Mouse (Mus musculus) embryonic fibroblast, embryonic 13.5 days (primary cell): ENCODE measurements at regions not wholly inside any gene's neighbourhood (a gene's known extent, or its start where the extent isn't known, plus 50 kb on each side); places are given as distances from the start of the nearest gene placed in this dataset.

Source experiments
- H3K27ac ChIP-seq: 2 replicates; pipeline ENCODE4 v1.5.1; 2012; ENCODE audit warnings: low read length, control low read depth, inconsistent platforms; ENCODE audit not compliant: insufficient read depth
- H3K4me1 ChIP-seq: 2 replicates; pipeline ENCODE4 v1.6.1; 2011; ENCODE audit warnings: low read length; ENCODE audit not compliant: control insufficient read depth, insufficient read depth
- H3K4me3 ChIP-seq: 2 replicates; pipeline ENCODE4 v1.5.1; 2011; ENCODE audit warnings: mild to moderate bottlenecking, control low read depth, low read length; ENCODE audit not compliant: insufficient read depth
- CTCF ChIP-seq: IDR thresholded peaks from 2 replicates; pipeline ENCODE4 v1.5.1; 2011; ENCODE audit warnings: mild to moderate bottlenecking, control low read depth, low read length, moderate library complexity, borderline replicate concordance; ENCODE audit not compliant: insufficient read depth
- POLR2A ChIP-seq: IDR thresholded peaks from 2 replicates; pipeline ENCODE4 v1.6.1; 2011; ENCODE audit warnings: low read depth, mild to moderate bottlenecking, control low read depth, low read length, moderate library complexity

DNA sequence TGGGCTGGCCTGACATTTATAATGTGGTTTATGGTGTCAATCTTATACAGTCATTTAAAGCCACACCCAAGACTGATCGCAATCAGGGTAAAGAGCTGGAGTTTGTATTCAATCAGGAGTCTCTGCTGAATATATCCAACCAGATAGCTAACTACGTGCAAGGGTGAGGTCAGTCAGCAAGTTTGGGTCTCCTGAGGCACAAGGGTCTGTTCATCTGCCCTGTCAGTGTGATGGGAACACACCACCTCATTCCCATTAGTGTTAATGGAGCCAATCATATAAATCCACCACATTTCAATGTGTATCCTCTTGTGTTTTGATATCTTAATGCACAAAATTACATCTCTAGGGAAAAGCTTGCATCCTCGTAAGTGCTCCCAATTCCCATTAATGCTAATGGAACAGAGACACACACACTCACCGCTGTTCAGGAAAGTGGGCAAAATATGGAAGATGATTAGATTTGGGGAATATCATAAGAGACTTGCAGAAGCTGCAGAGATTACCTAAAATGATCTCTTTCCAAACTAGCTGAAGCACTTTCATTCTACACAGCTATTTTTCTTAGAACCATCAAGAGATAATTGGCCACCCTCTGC is 447.7 kb downstream of the Btbd3 start:
- Histone ChIP-seq H3K4me3 (no peak overlapping the region), H3K4me1 (no peaks in the 10 kb centered on the region), H3K27ac (no peak overlapping the region)
- TF ChIP-seq CTCF (no peak), POLR2A (no peak)

DNA sequence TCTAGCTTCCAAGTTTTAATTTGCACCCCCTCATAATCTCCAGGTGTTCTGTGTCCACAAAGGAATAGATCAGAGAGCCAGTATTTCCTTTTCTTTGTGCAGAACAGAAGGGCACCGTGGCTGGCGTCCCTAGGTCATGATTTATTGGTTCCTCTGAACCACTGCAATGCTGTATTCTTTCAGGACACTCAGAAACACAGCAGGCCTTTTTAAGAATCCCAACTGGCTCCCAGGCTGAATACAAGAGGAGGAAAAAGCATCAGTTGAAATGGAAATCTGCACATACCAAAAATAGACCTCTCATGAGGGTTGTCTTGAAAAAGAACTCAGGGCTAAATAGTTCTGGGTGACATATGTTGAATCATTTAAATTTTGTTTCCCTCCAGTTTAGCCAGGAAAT is 452.4 kb downstream of the Btbd3 start:
- Histone ChIP-seq H3K4me1 (no peaks in the 10 kb centered on the region), H3K27ac (peak overlapping the region; percentile 57; the same call in 1 of the 2 replicates), H3K4me3 (no peak overlapping the region)
- TF ChIP-seq POLR2A (no peak), CTCF (no peak)

- TF ChIP-seq POLR2A (no peak), CTCF (no peak)
- H3K4me3 ChIP-seq = no peak overlapping the region
- no peak overlapping the region for H3K27ac ChIP-seq
- H3K4me1 ChIP-seq = no peaks in the 10 kb centered on the region
Observed at GRCm38 (mm10) chr2:138733846-138734245, 477.5 kb downstream of the Btbd3 start.

- TF ChIP-seq POLR2A (no peak), CTCF (no peak)
- no peak overlapping the region for H3K4me3 ChIP-seq
- H3K4me1 ChIP-seq = no peaks in the 10 kb centered on the region
- H3K27ac ChIP-seq = no peak overlapping the region
Observed at GRCm38 (mm10) chr2:138744806-138745205, 488.4 kb downstream of the Btbd3 start.

DNA sequence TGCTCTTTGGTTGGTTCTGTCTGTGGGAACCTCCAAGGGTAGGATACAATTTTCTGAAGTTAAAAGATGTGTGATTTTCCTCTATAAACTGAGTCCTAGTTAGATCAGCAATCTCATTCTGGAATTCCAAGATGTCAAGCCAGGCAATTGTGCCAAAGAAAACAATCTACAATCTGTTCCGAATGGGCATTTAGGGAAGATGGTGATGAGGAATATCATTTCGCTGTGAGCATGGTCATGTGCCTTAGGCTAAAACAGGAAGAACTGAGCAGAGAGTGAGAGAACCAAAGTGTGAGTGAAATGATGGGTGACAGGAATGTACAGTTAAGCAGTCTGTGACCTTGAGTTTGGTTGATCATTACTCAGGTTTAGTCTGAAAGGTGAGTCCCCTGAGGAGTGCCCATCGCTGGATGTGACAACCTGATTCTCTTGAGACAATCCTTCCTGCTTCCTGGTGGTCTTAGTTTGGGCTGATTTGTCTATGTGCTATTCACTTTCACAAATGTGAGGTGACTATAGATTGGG is 504.1 kb downstream of the Btbd3 start:
- TF ChIP-seq CTCF = no peak
- TF ChIP-seq POLR2A = no peak
- H3K27ac ChIP-seq = no peak overlapping the region
- H3K4me1 ChIP-seq = no peaks in the 10 kb centered on the region
- no peak overlapping the region for H3K4me3 ChIP-seq

- H3K27ac ChIP-seq = no peak overlapping the region
- no peak for TF ChIP-seq CTCF
- TF ChIP-seq POLR2A = no peak
- H3K4me3 ChIP-seq = no peak overlapping the region
- no peaks in the 10 kb centered on the region for H3K4me1 ChIP-seq
Observed at GRCm38 (mm10) chr2:138761400-138761799, 505.0 kb downstream of the Btbd3 start.

DNA sequence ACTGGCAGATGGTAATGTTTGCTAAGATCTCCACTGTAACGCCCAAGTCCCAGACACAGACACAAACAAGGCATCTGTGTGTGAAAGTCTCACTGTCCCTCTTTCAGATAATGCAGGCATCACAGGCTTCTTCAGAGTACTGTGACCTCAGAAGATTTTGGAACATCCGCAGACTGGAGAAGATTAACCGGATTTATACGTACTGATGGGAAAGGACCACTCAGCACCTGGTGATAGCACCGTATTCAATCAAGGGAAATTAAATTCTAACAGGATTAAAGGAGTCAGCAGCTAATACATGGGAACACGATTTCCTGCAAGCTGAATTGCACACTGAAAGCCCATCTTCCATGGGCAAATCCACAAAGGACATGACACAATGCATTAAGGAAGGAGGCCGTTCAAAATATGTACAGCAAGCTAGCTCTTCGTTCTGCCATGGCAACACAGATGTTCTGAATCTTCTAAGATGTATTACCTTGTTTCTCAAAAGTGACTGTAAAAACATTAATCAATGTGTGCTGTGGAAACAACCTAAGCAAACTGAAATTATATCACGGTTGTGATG is 510.0 kb downstream of the Btbd3 start:
- TF ChIP-seq POLR2A = no peak
- no peak for TF ChIP-seq CTCF
- Histone ChIP-seq H3K27ac (no peak overlapping the region), H3K4me1 (no peaks in the 10 kb centered on the region), H3K4me3 (no peak overlapping the region)

DNA sequence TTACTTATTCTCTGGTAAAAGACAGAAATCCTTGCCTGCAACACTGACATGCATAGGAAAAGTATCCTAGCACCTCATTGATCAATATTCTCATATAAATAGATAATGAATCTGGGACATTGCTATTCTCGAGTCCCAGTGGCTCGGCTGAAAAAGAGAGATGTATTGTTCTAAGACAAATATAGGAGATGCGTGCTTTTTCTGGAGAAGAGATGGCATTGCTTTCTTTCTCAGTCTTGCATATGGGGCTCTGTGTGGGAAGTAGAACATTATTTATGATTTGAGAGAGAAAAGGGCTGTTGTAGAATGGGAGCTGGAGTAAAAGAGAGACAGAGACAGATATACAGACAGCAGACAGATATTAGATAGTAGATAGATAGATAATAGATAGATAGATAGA is 527.4 kb downstream of the Btbd3 start:
- H3K4me1 ChIP-seq = no peaks in the 10 kb centered on the region
- TF ChIP-seq CTCF (no peak), POLR2A (no peak)
- H3K4me3 ChIP-seq = no peak overlapping the region
- no peak overlapping the region for H3K27ac ChIP-seq

DNA sequence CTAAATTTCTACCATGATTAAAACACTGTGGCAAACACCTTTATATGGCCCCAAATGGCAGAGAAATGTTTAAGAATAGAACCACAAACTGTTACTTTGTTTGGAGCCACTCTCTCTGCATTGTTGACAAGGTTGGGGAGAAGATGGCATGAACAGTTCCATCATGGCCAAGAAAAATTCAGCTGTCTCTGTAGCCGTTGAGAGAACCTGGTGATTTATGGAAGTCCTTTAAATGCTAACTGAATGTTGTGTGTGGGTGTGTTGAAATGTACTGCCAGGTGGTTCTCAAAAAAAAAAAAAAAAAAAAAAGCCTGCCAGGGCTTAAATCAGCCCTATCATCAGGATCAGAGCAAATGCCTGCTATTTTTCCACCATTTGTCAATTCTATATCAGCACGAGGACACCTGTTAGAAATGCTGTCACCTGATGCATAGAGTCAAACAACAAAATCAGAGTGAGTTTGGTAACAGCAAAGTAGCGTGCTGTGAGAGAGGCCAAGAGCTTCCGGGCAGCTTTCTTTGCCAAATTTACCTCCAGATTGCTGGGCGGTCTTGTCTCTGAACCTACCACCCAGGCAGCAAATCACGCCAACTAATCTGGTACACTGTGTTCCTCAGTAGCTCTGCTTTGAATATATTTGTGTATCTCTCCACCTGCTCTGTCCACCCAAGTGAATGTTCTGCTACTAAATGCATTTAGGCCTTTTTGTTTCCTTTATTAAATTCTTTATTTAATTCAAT is 536.5 kb downstream of the Btbd3 start:
- TF ChIP-seq CTCF = no peak
- no peak for TF ChIP-seq POLR2A
- Histone ChIP-seq H3K27ac (no peak overlapping the region), H3K4me3 (no peak overlapping the region), H3K4me1 (no peaks in the 10 kb centered on the region)

- TF ChIP-seq CTCF (no peak), POLR2A (no peak)
- Histone ChIP-seq H3K27ac (no peak overlapping the region), H3K4me3 (no peak overlapping the region), H3K4me1 (no peaks in the 10 kb centered on the region)
Observed at GRCm38 (mm10) chr2:138806196-138806595, 549.8 kb downstream of the Btbd3 start.

DNA sequence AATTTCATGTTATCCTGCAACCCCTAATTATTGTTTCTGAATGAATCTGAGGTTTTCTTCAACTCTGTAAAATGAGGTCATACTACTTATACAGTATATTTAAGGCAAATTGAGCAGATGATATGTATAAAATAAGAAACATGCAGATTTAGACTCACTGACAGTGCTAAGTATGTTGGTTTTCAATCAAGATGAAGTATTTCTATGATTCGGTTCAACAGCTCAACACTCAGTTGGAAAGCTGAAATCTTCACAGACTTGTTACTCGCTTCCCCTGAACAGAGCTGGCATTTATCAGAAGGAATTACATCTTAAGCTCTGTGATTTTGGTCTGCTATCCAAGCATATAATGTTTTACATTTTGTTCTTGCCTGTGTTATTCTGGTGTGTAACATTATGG is 553.4 kb downstream of the Btbd3 start:
- H3K4me3 ChIP-seq = no peak overlapping the region
- no peaks in the 10 kb centered on the region for H3K4me1 ChIP-seq
- no peak for TF ChIP-seq POLR2A
- TF ChIP-seq CTCF = no peak
- H3K27ac ChIP-seq = no peak overlapping the region
